Mouse (Mus musculus) stomach, postnatal 0 days (tissue): ENCODE results near the gene Gm11549.

Experiments used
- CTCF ChIP-seq: IDR thresholded peaks from 2 replicates; pipeline ENCODE4 v1.5.1; 2016; ENCODE audit warnings: antibody characterized with exemption, low read depth, mild to moderate bottlenecking, moderate library complexity
- EP300 ChIP-seq: optimal IDR thresholded peaks from 2 replicates; pipeline ENCODE3; 2016; ENCODE audit warnings: antibody characterized with exemption

DNA sequence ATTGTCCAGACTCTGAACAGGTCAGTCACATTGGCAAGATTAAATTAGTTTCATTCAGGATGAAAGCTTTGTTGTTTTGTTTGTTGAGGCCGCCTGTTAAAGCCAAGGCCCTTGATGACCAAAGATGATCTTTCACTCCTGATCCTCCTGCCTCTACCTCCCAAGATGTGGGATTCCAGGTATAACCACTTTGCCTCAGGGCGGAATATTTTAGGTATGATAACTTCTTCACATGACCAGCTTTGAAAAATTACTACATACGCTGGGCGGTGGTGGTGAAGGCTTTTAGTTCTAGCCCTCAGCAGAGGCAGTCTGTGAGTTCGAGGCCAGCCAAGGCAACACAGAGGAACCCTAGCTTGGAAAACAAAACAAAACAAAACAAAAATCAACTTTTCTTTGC is 47.2 kb downstream of the Gm11549 start:
- TF ChIP-seq CTCF = no peak
- no peak for TF ChIP-seq EP300
